Mouse (Mus musculus) C2C12 (cell line): ENCODE measurements around the gene Olfr601.
"Not testable (repeated sequence)": the region's sequence is repeated elsewhere in the genome, so short reads cannot be mapped to it uniquely, and the experiment has no call there.

ENCODE experiments used
- CEBPB ChIP-seq: IDR thresholded peaks from one replicate; pipeline ENCODE4 v1.6.1; 2011; ENCODE audit warnings: low read depth, mild to moderate bottlenecking, control low read depth, moderate library complexity
- CTCF ChIP-seq: IDR thresholded peaks from one replicate; pipeline ENCODE4 v1.5.1; 2011; ENCODE audit not compliant: control insufficient read depth, insufficient read depth, insufficient read length
- FOSL1 ChIP-seq: IDR thresholded peaks from one replicate; pipeline ENCODE4 v1.8.0; 2011; ENCODE audit warnings: mild to moderate bottlenecking, low read length; ENCODE audit not compliant: poor library complexity, insufficient read depth, severe bottlenecking
- MAX ChIP-seq: IDR thresholded peaks from one replicate; pipeline ENCODE4 v1.6.1; 2011; ENCODE audit warnings: mild to moderate bottlenecking, control low read depth
- MYOD1 ChIP-seq: IDR thresholded peaks from one replicate; pipeline ENCODE4 v1.6.1; 2011; ENCODE audit warnings: low read depth; ENCODE audit not compliant: control insufficient read depth, insufficient read length
- MYOG ChIP-seq: IDR thresholded peaks from one replicate; pipeline ENCODE4 v1.6.1; 2011; ENCODE audit not compliant: control insufficient read depth, insufficient read length; ENCODE audit errors: extremely low read depth
- USF1 ChIP-seq: IDR thresholded peaks from one replicate; pipeline ENCODE4 v1.6.1; 2011; ENCODE audit warnings: low read depth, mild to moderate bottlenecking, control low read depth, moderate library complexity

GRCm38 (mm10) chr7:103406521-103407055, 44.1 kb upstream of the Olfr601 start:
- TF ChIP-seq USF1, CTCF, CEBPB, FOSL1, MYOD1, MAX, MYOG: not testable (repeated sequence)
